Mouse (Mus musculus) testis, adult 2 months (tissue): Measurements from ENCODE around the gene D730048I06Rik. TPM values are rescaled to one million over a fixed set of nuclear protein-coding genes. Genes with fewer than 3 reads are reported as not detected.
"Not testable (repeated sequence)": the region's sequence is repeated elsewhere in the genome, so short reads cannot be mapped to it uniquely, and the experiment has no call there.

Experiments used
- H3K27ac ChIP-seq: fragments of 200-500 bp; 2 replicates; pipeline ENCODE4 v1.5.1; 2012; ENCODE audit warnings: low read depth, low read length; ENCODE audit not compliant: control insufficient read depth, insufficient read depth
- H3K27me3 ChIP-seq: fragments of 200-500 bp; 2 replicates; pipeline ENCODE4 v1.6.1; 2012; ENCODE audit warnings: mild to moderate bottlenecking, low read length, moderate library complexity; ENCODE audit not compliant: control insufficient read depth, insufficient read depth
- H3K36me3 ChIP-seq: fragments of 200-500 bp; 2 replicates; pipeline ENCODE4 v1.6.1; 2012; ENCODE audit warnings: mild to moderate bottlenecking, low read length; ENCODE audit not compliant: control insufficient read depth, insufficient read depth
- H3K4me1 ChIP-seq: fragments of 200-500 bp; 2 replicates; pipeline ENCODE4 v1.6.1; 2012; ENCODE audit warnings: low read length; ENCODE audit not compliant: control insufficient read depth, insufficient read depth
- H3K4me3 ChIP-seq: fragments of 200-500 bp; 2 replicates; pipeline ENCODE4 v1.5.1; 2012; ENCODE audit warnings: low read depth, mild to moderate bottlenecking, low read length, moderate library complexity, mixed read lengths; ENCODE audit not compliant: control insufficient read depth
- CTCF ChIP-seq: fragments of 200-500 bp; IDR thresholded peaks from 2 replicates; pipeline ENCODE4 v1.5.1; 2012; ENCODE audit warnings: low read depth, mild to moderate bottlenecking, inconsistent platforms, low read length, moderate library complexity; ENCODE audit not compliant: control insufficient read depth, insufficient read depth, insufficient replicate concordance
- POLR2A ChIP-seq: fragments of 200-500 bp; IDR thresholded peaks from 2 replicates; pipeline ENCODE4 v1.6.1; 2012; ENCODE audit warnings: low read depth, mild to moderate bottlenecking, inconsistent platforms, low read length, moderate library complexity; ENCODE audit not compliant: control insufficient read depth
- polyA plus RNA-seq: library from polyadenylated mRNA; depleted of rRNA; stranded (reverse); fragments of >200 nt; gene quantifications from 2 replicates; pipeline ENCODE4 v1.2.3, GENCODE M21; 2012; rRNA removed

The D730048I06Rik gene
- 0.27 and 2.9 TPM in 2 replicates for polyA plus RNA-seq

DNA sequence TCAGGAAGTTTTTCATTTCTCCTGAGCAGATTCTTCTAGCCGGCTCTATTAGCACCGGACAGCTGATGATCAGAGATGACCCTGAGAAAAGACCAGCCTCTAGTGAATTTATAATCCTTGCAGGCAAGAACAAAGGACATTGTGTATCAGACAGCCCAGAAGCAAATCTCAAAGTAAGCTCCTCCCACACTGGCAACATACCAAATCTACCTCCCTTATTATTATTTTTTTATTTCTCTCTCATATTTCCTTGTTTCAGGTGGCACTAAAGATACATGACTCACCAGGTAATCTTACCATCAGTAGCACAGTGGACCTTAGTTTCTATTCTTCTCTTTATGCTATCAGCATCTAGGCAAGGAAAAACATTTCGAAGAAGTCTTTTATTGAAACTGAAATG lies at the start of gene D730048I06Rik, which contains the start of gene Gm27235:
Gene D730048I06Rik (minus strand): TSS at position 112 of the 400 bp plus-strand sequence.
Gene Gm27235 (minus strand): TSS at position 101 of the 400 bp plus-strand sequence.
- H3K36me3 ChIP-seq: no peaks in the 10 kb centered on the region
- H3K27ac ChIP-seq: no peak within 1 kb of the TSS
- TF ChIP-seq POLR2A (no peak), CTCF (no peak)
- no peaks in the 10 kb centered on the region for H3K4me1 ChIP-seq
- no peaks in the 10 kb centered on the region for H3K27me3 ChIP-seq
- no peak within 1 kb of the TSS for H3K4me3 ChIP-seq

DNA sequence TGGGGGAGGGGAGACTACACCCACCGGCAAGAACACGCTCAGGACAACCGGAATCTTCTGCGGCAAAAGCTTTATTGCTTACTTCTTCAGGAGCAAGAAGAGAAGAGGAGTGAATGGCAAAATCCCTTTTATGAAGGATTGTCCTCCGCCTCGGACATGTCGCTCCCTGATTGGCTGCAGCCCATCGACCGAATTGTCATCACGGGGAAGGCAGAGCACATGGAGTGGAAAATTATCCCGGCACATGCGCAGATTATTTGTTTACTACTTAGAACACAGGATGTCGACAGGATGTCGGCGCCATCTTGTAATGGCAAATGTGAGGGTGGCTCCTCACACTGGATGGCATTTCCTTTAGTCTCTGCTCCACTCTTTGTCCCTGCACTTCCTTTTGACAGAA lies 28.0 kb upstream of the D730048I06Rik start:
- H3K27me3 ChIP-seq, H3K4me1 ChIP-seq, H3K27ac ChIP-seq, H3K36me3 ChIP-seq, H3K4me3 ChIP-seq: not testable (repeated sequence)

DNA sequence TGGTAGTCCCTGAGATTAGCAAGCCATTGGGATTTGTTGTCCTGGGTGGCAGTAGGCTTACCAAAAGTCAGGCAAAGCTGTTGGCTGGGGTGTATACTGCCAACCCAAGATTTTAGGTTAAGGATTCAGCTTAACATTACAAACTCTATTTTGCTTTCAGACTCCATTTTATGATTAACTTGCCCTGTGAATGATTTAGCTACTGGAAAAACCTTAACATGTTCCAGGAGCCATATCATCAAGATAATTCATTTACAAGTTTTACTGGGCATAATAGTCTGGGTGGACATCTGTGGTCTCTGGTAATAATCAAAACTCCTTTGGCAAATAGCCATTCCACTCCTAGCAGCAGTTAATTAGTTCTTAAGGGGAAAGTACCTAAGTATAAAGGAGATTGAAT lies 8.2 kb upstream of the D730048I06Rik start:
- TF ChIP-seq POLR2A (no peak), CTCF (no peak)
- Histone ChIP-seq H3K4me3 (no peak overlapping the region), H3K4me1 (no peaks in the 10 kb centered on the region), H3K27ac (no peak overlapping the region), H3K36me3 (no peaks in the 10 kb centered on the region), H3K27me3 (no peaks in the 10 kb centered on the region)

DNA sequence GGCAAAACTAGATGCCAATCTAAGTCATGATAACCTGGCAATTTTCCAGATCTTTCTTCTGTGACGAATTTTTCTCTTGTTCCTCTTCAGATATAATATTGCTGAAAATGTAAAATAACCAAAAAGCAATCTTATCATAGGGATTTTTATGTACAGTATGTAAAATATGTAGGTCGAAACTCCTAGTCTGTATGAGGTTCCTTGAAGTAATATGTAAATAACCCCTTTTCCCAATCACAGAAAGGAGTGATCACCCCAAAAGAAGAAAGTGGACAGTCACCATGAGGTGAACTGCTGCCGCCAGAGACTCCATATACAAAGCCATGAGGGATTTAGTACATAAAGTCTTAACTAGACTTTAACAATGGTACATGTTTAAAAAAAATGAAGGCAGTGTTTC lies 11.9 kb downstream of the D730048I06Rik start, which contains the start of gene Gm17727:
Gene Gm17727 (minus strand): TSS at position 101 of the 400 bp plus-strand sequence.
- H3K4me1 ChIP-seq: no peaks in the 10 kb centered on the region
- TF ChIP-seq CTCF (no peak), POLR2A (no peak)
- H3K27ac ChIP-seq: no peak within 1 kb of the TSS
- H3K36me3 ChIP-seq: no peaks in the 10 kb centered on the region
- no peaks in the 10 kb centered on the region for H3K27me3 ChIP-seq
- H3K4me3 ChIP-seq: no peak within 1 kb of the TSS

DNA sequence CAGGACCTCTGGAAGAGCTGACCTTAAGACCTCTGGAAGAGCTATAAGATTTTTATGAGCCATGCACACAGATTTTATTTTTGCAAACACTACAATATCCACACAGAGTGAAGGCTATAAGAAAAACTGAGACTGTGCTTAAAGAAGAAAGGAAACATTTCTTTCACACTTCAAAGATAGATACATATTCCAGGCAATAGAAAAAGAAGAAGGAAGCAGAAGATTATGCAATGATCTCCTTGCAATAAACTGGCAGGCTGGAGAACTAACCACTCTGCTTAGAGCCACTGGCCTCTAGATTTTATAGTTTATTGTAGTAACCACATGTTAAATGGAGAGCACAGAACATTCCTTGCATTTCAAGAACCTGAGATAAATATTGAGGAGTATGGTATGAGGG lies 33.1 kb downstream of the D730048I06Rik start:
- TF ChIP-seq CTCF (no peak), POLR2A (no peak)
- Histone ChIP-seq H3K36me3 (no peaks in the 10 kb centered on the region), H3K27me3 (no peaks in the 10 kb centered on the region), H3K4me1 (no peaks in the 10 kb centered on the region), H3K4me3 (no peak overlapping the region), H3K27ac (no peak overlapping the region)

DNA sequence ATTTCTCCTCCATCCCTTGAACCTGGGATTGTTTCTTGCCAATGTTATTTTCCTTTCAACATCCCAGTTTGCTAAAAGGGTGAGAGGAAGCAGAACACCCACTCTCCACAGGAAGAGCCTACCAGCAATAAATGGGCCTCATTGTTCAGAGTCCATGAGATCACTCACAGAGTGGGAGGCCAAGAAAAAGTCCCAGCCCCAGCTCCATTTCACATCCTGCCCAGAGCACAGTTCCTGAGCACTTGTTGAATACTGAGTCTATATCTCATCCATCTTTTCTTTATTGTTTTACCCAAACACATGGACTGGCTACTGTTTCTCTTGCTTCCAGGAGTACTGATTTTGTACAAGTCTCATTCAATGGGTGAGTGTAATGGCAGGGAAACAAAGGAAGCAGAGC lies 49.2 kb downstream of the D730048I06Rik start, which contains the start of gene Gm17677:
Gene Gm17677 (plus strand): TSS at position 301 of the 400 bp plus-strand sequence.
- TF ChIP-seq POLR2A (no peak), CTCF (no peak)
- H3K27me3 ChIP-seq: no peaks in the 10 kb centered on the region
- no peaks in the 10 kb centered on the region for H3K36me3 ChIP-seq
- no peaks in the 10 kb centered on the region for H3K4me1 ChIP-seq
- H3K27ac ChIP-seq: no peak within 1 kb of the TSS
- no peak within 1 kb of the TSS for H3K4me3 ChIP-seq

Other genes with a start within 250 kb of the D730048I06Rik start
- gene Ddx25, start 231.6 kb downstream of the D730048I06Rik start, polyA plus RNA-seq: 63.9 and 71.2 TPM in 2 replicates
- gene Pus3, start 231.5 kb downstream of the D730048I06Rik start, polyA plus RNA-seq: 2.8 and 3.5 TPM in 2 replicates
- gene Pate2, start 219.8 kb downstream of the D730048I06Rik start, polyA plus RNA-seq: 1.1 and 2.3 TPM in 2 replicates
- gene Hyls1, start 219.7 kb downstream of the D730048I06Rik start, polyA plus RNA-seq: 39.7 and 41.8 TPM in 2 replicates
- gene Pate4, start 178.2 kb downstream of the D730048I06Rik start, polyA plus RNA-seq: 0.10 TPM in 1 of 2 replicates, not detected in the other
- 0.54 TPM in 1 of 2 replicates, not detected in the other for gene Pate3, start 141.9 kb downstream of the D730048I06Rik start, polyA plus RNA-seq
- 3.4 TPM in 1 of 2 replicates, not detected in the other for gene Pate1, start 102.7 kb downstream of the D730048I06Rik start, polyA plus RNA-seq
- not detected in 2 replicates for gene Gm17677, start 49.1 kb downstream of the D730048I06Rik start, polyA plus RNA-seq
- gene Gm17727, start 12.0 kb downstream of the D730048I06Rik start, polyA plus RNA-seq: not detected in 2 replicates
- gene Gm27235, start within 50 bp of the D730048I06Rik start, polyA plus RNA-seq: 0.38 and 0.67 TPM in 2 replicates
- gene 9230110F15Rik, start 54.0 kb upstream of the D730048I06Rik start, polyA plus RNA-seq: not detected in 2 replicates
- gene 9230113P08Rik, start 118.3 kb upstream of the D730048I06Rik start, polyA plus RNA-seq: not detected in 2 replicates